Mouse (Mus musculus) embryo, embryonic 10 days (tissue): ENCODE results near the gene Olfr103.

Experiments used
- DNase-seq: peaks from one replicate; pipeline ENCODE4 v3.0.0-alpha.2; 2015; ENCODE audit warnings: low spot score

Gene Olfr103

DNA sequence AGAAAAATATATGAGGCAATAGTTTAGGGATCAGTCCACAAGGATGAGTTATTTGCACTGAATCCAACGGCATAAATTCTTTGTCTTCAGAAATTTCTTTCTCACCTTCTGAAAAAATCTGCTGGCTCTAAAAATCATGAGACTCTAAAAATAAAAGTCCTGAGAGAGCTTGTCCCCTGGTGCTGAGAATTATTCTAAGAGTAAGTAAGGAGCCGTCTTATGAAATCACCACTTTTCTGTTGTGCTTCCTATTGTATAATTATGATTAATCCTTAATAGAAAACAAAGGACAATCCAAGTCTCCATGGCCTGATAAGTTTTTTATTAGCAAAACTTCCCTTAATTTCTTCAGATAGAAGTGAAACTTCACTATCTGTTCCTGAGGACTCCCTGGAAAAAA lies at the start of gene Olfr103:
Olfr103 (minus strand) TSS at position 101 of the 400 bp plus-strand sequence.
- DNase-seq: no peak

DNA sequence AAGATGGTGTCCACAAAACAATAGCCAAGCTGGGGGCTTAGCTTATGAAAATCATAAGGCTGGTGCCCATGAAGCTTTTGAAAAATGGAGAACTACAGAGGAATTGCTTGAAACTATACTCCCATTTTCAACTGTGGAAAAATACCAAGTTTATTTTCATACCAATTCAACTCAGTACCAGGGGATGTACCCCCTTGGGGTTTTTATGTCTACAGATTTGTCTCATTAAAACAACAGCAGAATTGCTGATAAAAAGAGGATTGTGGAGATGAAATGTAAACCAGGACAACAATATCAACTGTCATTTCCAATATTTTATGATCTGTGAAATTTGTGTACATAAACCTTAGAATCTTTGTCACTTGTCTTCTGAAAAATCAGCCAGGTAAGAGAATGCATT lies 39.2 kb upstream of the Olfr103 start, which contains the start of gene Olfr105-ps:
Olfr105-ps (plus strand) TSS at position 301 of the 400 bp plus-strand sequence.
- no peak for DNase-seq

GRCm38 (mm10) chr17:37359282-37359681 lies 19.8 kb upstream of the Olfr103 start, which contains the start of gene Olfr104-ps:
TSS of gene Olfr104-ps (plus strand) at chr17:37359582.
- no peak for DNase-seq

DNA sequence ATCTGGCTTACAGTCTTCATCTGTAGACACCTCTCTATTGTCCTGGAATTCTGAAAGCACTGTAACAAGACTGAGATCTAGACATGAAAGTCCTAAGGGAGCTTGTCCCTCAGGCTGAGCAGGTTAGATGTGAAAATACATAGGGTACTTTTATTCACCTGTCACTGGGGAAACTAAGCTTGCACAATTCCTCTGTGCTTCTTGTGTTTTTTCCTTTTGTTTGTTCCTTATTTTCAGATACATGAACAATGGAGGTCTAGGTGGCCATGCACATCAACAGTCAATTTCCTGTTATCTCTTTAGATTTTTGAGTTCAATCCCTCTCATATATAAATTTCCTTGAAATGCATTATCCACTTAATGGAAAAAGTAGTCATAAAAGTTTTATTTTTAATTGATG lies 22.5 kb downstream of the Olfr103 start, which contains the start of gene Olfr102:
Olfr102 (minus strand) TSS at position 101 of the 400 bp plus-strand sequence.
- DNase-seq: no peak

DNA sequence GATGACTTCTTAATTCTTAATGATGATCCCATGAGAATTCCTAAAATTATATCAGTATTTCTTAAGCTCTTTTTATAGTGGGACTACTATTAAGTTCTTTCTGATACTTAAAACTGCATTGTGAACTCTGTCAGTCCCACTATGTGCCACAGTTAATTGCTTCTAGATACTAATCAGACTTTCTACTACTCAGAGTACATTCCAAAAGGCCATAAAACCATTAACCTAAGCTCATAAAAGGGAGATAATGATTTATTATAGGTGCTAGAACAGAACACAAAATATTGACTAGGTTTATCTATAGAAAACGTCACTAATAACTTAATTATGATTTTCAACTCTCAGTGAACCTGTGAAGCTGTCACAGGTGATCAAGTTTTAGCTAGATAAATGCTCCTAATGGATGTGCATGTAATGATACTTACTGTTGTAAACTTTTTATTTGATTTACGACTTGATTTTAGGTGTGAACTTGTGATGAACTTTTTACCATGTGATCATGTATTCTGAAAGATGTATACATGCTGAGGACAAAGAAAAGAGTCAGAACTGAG lies 29.3 kb downstream of the Olfr103 start:
- no peak for DNase-seq

DNA sequence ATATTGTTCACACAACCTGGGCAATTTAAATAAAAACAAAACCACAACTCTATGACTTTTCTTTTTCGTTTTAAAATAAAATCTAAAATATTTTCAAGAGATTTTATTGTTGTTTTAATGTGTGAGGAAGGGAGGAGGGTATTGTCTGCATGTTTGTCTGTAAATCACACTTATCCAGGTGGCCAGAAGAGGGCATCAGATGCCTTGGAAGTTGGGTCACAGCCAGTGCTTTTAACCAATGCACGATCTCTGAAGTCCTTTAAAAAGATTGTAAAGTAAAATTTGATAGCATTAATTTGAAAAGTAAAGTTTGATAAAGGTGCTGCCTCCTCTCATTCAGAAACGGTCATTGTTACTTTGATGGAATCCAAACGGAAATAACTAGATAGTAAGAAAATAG lies 31.0 kb downstream of the Olfr103 start:
- peak; percentile 14 for DNase-seq

DNA sequence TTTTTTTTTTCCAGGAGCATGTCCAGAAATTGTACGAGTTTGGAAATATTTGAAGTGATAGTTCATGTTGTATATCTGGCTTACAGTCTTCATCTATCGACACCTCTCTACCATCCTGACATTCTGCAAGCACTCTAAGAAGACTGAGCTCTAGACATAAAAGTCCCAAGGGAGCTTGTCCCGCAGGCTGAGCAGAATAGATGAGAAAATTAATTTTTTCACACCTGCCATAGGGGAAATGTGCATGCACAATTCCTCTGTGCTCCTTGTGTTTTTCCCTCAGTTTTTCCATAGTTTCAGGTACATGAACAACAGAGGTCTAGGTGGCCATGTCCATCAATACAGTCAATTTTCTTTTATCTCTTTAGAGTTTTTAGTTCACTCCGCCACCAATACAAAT lies 35.3 kb downstream of the Olfr103 start, which contains the start of gene Olfr101:
Olfr101 (minus strand) TSS at position 101 of the 400 bp plus-strand sequence.
- DNase-seq: no peak
